Mouse (Mus musculus) bone marrow, adult 2 months (tissue): ENCODE results near the gene Ankk1. TPM values are rescaled to one million over a fixed set of nuclear protein-coding genes. Genes with fewer than 3 reads are reported as not detected.

Experiments
- H3K27ac ChIP-seq: fragments of 200-500 bp; 2 replicates; pipeline ENCODE4 v1.5.1; 2012; ENCODE audit warnings: low read depth, mild to moderate bottlenecking, control low read depth, inconsistent platforms, low read length; ENCODE audit not compliant: control insufficient read depth, poor library complexity, insufficient read depth
- H3K4me1 ChIP-seq: fragments of 200-500 bp; 2 replicates; pipeline ENCODE4 v1.6.1; 2011; ENCODE audit warnings: low read length; ENCODE audit not compliant: control insufficient read depth, insufficient read depth
- H3K4me3 ChIP-seq: fragments of 200-500 bp; replicated peaks from 2 replicates; pipeline ENCODE3; 2011; ENCODE audit warnings: mild to moderate bottlenecking, low read depth, low read length, control low read depth; ENCODE audit not compliant: control insufficient read depth
- CTCF ChIP-seq: fragments of 200-500 bp; IDR thresholded peaks from 2 replicates; pipeline ENCODE4 v1.5.1; 2011; ENCODE audit warnings: low read length, control low read depth; ENCODE audit not compliant: control insufficient read depth, insufficient read depth
- POLR2A ChIP-seq: fragments of 200-500 bp; IDR thresholded peaks from 2 replicates; pipeline ENCODE4 v1.6.1; 2011; ENCODE audit warnings: low read depth, mild to moderate bottlenecking, control low read depth, low read length, borderline replicate concordance; ENCODE audit not compliant: control insufficient read depth
- WGBS: fragments of 180-500 bp; shearing (Covaris S2); methylation state at CpG from one replicate; pipeline ENCODE4 v1.1.7; 2018; 5-methylcytosine and 5-hydroxymethylcytosine counted together
- polyA plus RNA-seq: library from polyadenylated mRNA; stranded (reverse); fragments of >200 nt; gene quantifications from 2 replicates; pipeline ENCODE4 v1.2.4, GENCODE M21; 2011; ENCODE audit warnings: low replicate concordance; ENCODE audit not compliant: missing spikeins, insufficient read depth, insufficient read length

Gene Ankk1
- polyA plus RNA-seq, 1 experiment: not detected

DNA sequence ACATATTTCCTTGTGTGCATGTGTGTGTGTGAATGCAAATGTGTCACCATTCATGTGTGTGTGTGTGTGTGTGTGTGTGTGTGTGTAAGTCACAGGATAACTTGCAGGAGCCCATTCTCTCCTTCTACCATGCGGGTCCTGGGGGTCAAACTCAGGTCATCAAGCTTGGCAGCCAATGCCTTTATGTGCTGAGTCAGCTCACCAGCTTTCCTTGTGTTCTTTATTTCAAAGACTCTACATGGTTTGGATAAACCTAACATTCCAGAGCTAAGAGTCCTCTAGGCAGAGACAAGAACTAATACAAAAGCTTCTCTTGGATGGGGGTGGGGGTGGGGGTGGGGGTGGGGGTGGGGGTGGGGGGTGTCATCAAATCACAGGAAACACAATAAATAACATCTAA, 1.2 kb downstream of the Ankk1 start:
- no peak overlapping the region for H3K4me3 ChIP-seq
- H3K27ac ChIP-seq: no peak overlapping the region
- TF ChIP-seq POLR2A (no peak), CTCF (no peak)
- no peaks in the 10 kb centered on the region for H3K4me1 ChIP-seq
- whole genome bisulfite sequencing: 77% methylated on average over 1 of the region's 1 CpGs

DNA sequence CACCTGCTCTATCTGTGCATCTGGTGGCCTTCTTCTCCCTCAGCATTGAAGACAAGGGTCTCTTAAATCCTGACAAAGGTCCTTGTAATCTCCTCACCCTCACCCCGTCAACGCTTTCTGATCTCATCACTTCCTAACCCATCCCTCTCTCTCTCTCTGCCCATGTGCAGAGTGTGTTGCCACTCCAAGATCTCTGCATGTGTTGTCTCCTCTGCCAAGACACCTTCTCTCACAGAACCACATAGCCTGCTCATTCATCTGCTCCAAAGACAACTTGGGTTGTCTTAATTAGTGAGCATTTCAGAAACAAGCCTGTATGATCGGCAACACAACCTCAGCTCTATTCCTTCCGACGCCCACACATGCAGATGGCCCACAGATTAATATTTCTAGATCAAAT, 3.0 kb downstream of the Ankk1 start:
- 87% methylated on average over 5 of the region's 5 CpGs for WGBS
- H3K4me3 ChIP-seq: no peak overlapping the region
- no peak overlapping the region for H3K27ac ChIP-seq
- no peaks in the 10 kb centered on the region for H3K4me1 ChIP-seq
- TF ChIP-seq CTCF: no peak
- TF ChIP-seq POLR2A: no peak

- Histone ChIP-seq H3K4me3 (no peak overlapping the region), H3K4me1 (no peaks in the 10 kb centered on the region), H3K27ac (no peak overlapping the region)
- WGBS: 73% methylated on average over 5 of the region's 5 CpGs
- TF ChIP-seq CTCF: no peak
- TF ChIP-seq POLR2A: no peak
Observed at GRCm38 (mm10) chr9:49410621-49411020, 16.2 kb downstream of the Ankk1 start.

- Histone ChIP-seq H3K4me3 (no peak overlapping the region), H3K4me1 (no peaks in the 10 kb centered on the region), H3K27ac (no peak overlapping the region)
- TF ChIP-seq CTCF (no peak), POLR2A (no peak)
- 73% methylated on average over 5 of the region's 5 CpGs for WGBS
Observed at GRCm38 (mm10) chr9:49407028-49407427, 19.8 kb downstream of the Ankk1 start.

- no peak overlapping the region for H3K27ac ChIP-seq
- H3K4me3 ChIP-seq: no peak overlapping the region
- WGBS: 55% methylated on average over 2 of the region's 2 CpGs
- no peak for TF ChIP-seq POLR2A
- no peak for TF ChIP-seq CTCF
- no peaks in the 10 kb centered on the region for H3K4me1 ChIP-seq
Observed at GRCm38 (mm10) chr9:49403711-49404110, 23.1 kb downstream of the Ankk1 start.

DNA sequence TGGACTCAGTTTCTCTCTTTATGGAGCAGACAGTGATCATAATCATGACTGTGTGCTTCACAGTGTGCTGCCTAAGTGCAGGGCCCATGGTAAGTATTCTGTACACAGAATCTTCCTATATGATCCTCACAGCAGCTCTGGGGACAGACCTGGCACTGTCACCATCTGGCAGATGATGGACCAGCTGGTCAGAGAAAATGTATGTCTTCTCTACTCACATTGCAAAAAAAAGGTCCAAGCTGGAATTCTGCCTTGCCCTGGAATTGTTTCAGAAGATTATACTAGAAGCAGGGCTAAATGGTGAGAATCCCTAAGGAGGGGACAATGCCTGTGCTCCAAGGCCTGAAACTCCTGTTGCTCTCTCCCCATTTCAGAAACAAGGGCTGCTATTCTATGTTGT, 30.8 kb downstream of the Ankk1 start:
- Histone ChIP-seq H3K27ac (no peak overlapping the region), H3K4me1 (no peaks in the 10 kb centered on the region), H3K4me3 (no peak overlapping the region)
- TF ChIP-seq CTCF (no peak), POLR2A (no peak)

- Histone ChIP-seq H3K4me1 (no peaks in the 10 kb centered on the region), H3K4me3 (no peak overlapping the region), H3K27ac (no peak overlapping the region)
- 34% methylated on average over 2 of the region's 2 CpGs for WGBS
- no peak for TF ChIP-seq POLR2A
- TF ChIP-seq CTCF: no peak
Observed at GRCm38 (mm10) chr9:49392242-49392641, 34.6 kb downstream of the Ankk1 start.

DNA sequence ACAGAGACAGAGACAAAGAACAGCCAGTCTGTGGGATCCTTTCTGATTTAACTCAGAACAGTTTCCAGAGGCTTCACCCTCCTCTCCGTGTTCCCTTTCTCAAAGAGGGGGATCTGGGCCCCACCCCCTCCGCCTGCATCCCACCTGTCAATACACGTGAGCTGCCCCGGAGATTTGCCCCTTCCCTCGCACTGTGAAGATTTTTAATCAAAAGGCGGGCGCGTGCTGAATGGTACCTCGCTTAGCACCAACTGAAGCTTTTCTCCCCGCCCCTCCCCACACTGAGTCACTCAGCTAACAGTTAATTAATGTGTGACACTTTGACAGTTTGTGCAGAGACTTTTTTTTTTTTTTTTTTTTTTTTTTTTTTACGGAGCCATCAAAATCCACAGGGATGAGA, 40.7 kb downstream of the Ankk1 start:
- Histone ChIP-seq H3K4me1 (no peaks in the 10 kb centered on the region), H3K27ac (no peak overlapping the region), H3K4me3 (no peak overlapping the region)
- 46% methylated on average over 11 of the region's 11 CpGs for WGBS
- TF ChIP-seq POLR2A: no peak
- no peak for TF ChIP-seq CTCF

GRCm38 (mm10) chr9:49385301-49385700, 41.5 kb downstream of the Ankk1 start:
- Histone ChIP-seq H3K4me1 (no peaks in the 10 kb centered on the region), H3K4me3 (no peak overlapping the region), H3K27ac (no peak overlapping the region)
- TF ChIP-seq POLR2A: no peak
- TF ChIP-seq CTCF: no peak
- 22% methylated on average over 7 of the region's 7 CpGs for WGBS
